Mouse (Mus musculus) kidney, embryonic 16.5 days (tissue): ENCODE results near the gene Wtip. TPM values are rescaled to one million over a fixed set of nuclear protein-coding genes. Genes with fewer than 3 reads are reported as not detected.

Experiments
- polyA plus RNA-seq: library from polyadenylated mRNA; unstranded; fragments of >200 nt; fragmentation: Nextera tagmentation; extraction: Ambion mirVana; gene quantifications from 2 replicates; pipeline ENCODE4 v1.2.1, GENCODE M21; 2015

Wtip gene
- polyA plus RNA-seq, 1 experiment from 2014 or later: 7.3 TPM

Other genes starting within 250 kb of the Wtip start
- gene Scgb2b26, start 188.2 kb downstream of the Wtip start, polyA plus RNA-seq: not detected in 2 replicates
- gene Scgb2b27, start 119.3 kb downstream of the Wtip start, polyA plus RNA-seq: not detected in 2 replicates
- gene Scgb1b27, start 111.8 kb downstream of the Wtip start, polyA plus RNA-seq: not detected in 2 replicates
- not detected in 2 replicates for gene Scgb1b30, start 37.8 kb downstream of the Wtip start, polyA plus RNA-seq
- 212 and 216 TPM in 2 replicates for gene Uba2, start 36.3 kb upstream of the Wtip start, polyA plus RNA-seq
- 70.4 and 77.0 TPM in 2 replicates for gene Pdcd2l, start 63.4 kb upstream of the Wtip start, polyA plus RNA-seq
- 424 and 436 TPM in 2 replicates for gene Gpi1, start 97.1 kb upstream of the Wtip start, polyA plus RNA-seq
- 0.45 and 0.51 TPM in 2 replicates for gene Gm6096, start 117.8 kb upstream of the Wtip start, polyA plus RNA-seq
- gene 4931406P16Rik, start 180.3 kb upstream of the Wtip start, polyA plus RNA-seq: 32.3 and 44.1 TPM in 2 replicates